Mouse (Mus musculus): Measurements from ENCODE around the gene Uhrf1. TPM values are rescaled to one million over a fixed set of nuclear protein-coding genes. Genes with fewer than 3 reads are reported as not detected.

Uhrf1 gene
- polyA plus RNA-seq (2012; rRNA removed) (105 and 116 TPM in 2 replicates), polyA plus RNA-seq (2014; fragmentation: Nextera tagmentation; extraction: Ambion mirVana) (89.0 and 93.9 TPM in 2 replicates)

DNA sequence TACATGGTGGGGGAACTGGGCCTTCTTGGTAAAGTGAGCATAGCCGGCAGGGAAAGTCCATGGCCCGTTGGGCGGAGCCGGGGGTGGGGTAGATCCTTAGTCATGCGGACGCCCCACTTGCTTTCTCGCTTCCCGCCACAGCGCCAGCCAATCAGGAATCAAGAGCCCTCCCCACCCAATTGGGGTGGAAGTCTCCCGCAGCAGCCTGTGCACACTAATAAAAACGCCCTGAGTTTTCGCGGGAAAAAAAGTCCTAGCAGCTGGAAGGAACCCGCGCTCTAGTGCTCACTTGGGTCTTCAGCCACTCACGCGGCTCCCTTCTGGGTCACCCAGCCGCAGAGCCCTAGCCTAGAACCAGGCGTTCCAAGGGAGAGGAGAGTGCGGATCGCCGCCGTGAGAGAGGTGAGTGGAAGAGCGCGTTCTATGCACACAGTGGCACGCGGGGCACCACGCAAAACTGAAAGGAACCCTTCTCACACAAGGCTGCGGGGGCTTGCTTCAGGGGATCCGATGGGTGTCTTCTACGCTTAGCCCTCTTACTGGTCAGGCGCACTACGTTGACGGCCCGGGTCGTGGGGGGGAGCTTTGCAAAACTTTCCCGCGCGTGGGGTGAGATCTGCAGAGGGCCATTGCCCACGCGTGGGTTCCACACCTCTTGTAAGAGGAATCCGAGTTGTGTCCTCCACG, at the start of gene Uhrf1:
Uhrf1 (plus strand) TSS at position 162 of the 687 bp plus-strand sequence.
- WGBS: 1% methylated on average over 43 of the region's 43 CpGs
- TF ChIP-seq POLR2A (IDR thresholded peaks at IDR 0.05; ENCODE audit: borderline replicate concordance, extremely low read depth, insufficient read depth, insufficient read length): 0 out of 2 replicates have a peak, but pooled peaks have one; percentile 20

DNA sequence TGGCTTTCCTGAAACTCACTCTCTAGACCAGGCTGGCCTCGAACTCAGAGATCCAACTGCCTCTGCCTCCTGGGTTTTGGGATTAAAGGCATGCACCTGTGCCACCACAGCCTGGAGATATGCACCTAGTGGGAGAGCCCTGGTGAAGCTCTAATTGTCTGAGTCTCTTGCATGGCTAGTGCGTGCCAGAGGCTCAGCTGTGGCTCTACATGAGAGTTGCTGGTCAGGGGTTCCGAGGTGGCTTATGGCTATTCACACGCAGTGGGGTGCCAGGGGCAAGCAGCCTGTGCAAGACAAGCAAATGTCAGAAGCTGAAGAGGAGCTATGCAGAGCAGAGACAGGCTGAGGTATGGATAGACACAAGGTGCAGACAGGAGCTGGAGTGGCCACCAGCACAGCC, 48.4 kb upstream of the Uhrf1 start:
- DNase-seq (ENCODE audit: low spot score) (no peak), ATAC-seq (ENCODE audit: low FRiP score, low read depth) (no peak)
- H3K36me3 ChIP-seq (ENCODE audit: control insufficient read depth, insufficient read depth, low read length): peaks cover 15% of the 10 kb centered on the region
- H3K9ac ChIP-seq (ENCODE audit: low read depth, low read length, severe bottlenecking): no peak overlapping the region
- H3K27me3 ChIP-seq (ENCODE audit: control insufficient read depth, insufficient read depth, low read length): no peaks in the 10 kb centered on the region
- H3K9me3 ChIP-seq (ENCODE audit: control insufficient read depth, low read length): no peaks in the 10 kb centered on the region
- no peak overlapping the region for H3K27ac ChIP-seq (replicated peaks; ENCODE audit: low read depth, low read length)
- H3K4me2 ChIP-seq (replicated peaks; ENCODE audit: low read depth, low read length, severe bottlenecking): no peak overlapping the region
- 78% methylated on average over 4 of the region's 4 CpGs for WGBS
- peaks cover 11% of the 10 kb centered on the region; the same call in 1 of the 2 replicates for H3K4me1 ChIP-seq (ENCODE audit: control insufficient read depth, insufficient read depth, low read length)
- TF ChIP-seq POLR2A (IDR thresholded peaks at IDR 0.05; ENCODE audit: borderline replicate concordance, extremely low read depth, insufficient read depth, insufficient read length): no peak
- H3K4me3 ChIP-seq (replicated peaks; ENCODE audit: low read length): no peak overlapping the region

More for the DNA sequence above, at the start of gene Uhrf1:
- peaks cover 24% of the 10 kb centered on the region for H3K36me3 ChIP-seq (ENCODE audit: control insufficient read depth, insufficient read depth, low read length)
- peaks cover 23% of the 10 kb centered on the region for H3K4me1 ChIP-seq (ENCODE audit: control insufficient read depth, insufficient read depth, low read length)
- ATAC-seq (ENCODE audit: low FRiP score, low read depth) (peak; percentile 86), DNase-seq (ENCODE audit: low spot score) (peak; percentile 93)
- peak within 1 kb of the TSS; percentile 85 for H3K27ac ChIP-seq (replicated peaks; ENCODE audit: low read depth, low read length)
- H3K9ac ChIP-seq (ENCODE audit: low read depth, low read length, severe bottlenecking): peak within 1 kb of the TSS; percentile 70
- H3K27me3 ChIP-seq (ENCODE audit: control insufficient read depth, insufficient read depth, low read length): no peaks in the 10 kb centered on the region
- no peaks in the 10 kb centered on the region for H3K9me3 ChIP-seq (ENCODE audit: control insufficient read depth, low read length)
- H3K4me3 ChIP-seq (replicated peaks; ENCODE audit: low read length): peak within 1 kb of the TSS; percentile 74
- H3K4me2 ChIP-seq (replicated peaks; ENCODE audit: low read depth, low read length, severe bottlenecking): peak within 1 kb of the TSS; percentile 99

DNA sequence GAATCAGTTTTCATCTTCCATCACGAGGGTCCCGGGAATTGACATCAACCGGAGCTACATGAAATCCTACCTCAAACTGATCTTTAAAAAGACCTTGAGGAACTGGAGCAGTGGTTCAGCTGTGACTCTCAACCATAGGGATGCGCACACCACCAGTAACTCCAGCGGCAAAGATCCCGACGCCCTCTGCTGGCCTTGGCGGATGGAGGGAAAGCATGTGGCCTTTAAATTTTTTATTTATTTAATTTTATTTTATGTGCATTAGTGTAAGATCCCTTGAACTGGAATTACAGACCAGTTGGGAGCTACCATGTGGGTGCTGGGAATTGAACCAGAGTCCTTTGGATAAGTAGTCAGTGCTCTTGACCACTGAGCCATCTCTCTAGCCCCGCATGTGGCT, 47.7 kb upstream of the Uhrf1 start:
- DNase-seq (ENCODE audit: low spot score): no peak
- 17% methylated on average over 9 of the region's 9 CpGs for WGBS
- peak; percentile 7; the same call in 1 of the 2 replicates for ATAC-seq (ENCODE audit: low FRiP score, low read depth)

DNA sequence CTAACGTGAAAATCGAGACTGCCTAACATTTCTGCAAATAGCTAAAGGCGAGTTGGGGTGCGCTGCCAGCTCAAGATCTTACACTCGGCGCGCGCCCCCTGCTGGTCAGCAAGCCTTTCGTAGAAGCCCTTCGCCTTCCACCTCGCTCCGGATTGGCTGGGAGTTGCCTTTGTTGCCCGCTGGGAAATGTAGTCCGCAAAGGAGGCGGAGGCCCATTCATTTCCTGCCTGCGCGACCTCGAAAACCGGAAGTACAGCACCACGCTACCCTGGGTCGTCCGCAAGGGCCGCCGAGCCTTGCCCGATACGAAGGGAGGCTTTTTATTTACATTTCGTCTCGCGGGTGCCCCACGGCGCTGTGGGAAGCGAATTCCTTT, 47.3 kb upstream of the Uhrf1 start:
- H3K9ac ChIP-seq (ENCODE audit: low read depth, low read length, severe bottlenecking): peak overlapping the region; percentile 12; the same call in 1 of the 2 replicates
- WGBS: 0% methylated on average over 32 of the region's 32 CpGs

More for the DNA sequence above, 47.7 kb upstream of the Uhrf1 start:
- H3K36me3 ChIP-seq (ENCODE audit: control insufficient read depth, insufficient read depth, low read length): peaks cover 22% of the 10 kb centered on the region
- peak overlapping the region; percentile 38 for H3K4me2 ChIP-seq (replicated peaks; ENCODE audit: low read depth, low read length, severe bottlenecking)
- no peak overlapping the region for H3K9ac ChIP-seq (ENCODE audit: low read depth, low read length, severe bottlenecking)
- peaks cover 11% of the 10 kb centered on the region; the same call in 1 of the 2 replicates for H3K4me1 ChIP-seq (ENCODE audit: control insufficient read depth, insufficient read depth, low read length)
- TF ChIP-seq POLR2A (IDR thresholded peaks at IDR 0.05; ENCODE audit: borderline replicate concordance, extremely low read depth, insufficient read depth, insufficient read length): no peak
- no peaks in the 10 kb centered on the region for H3K9me3 ChIP-seq (ENCODE audit: control insufficient read depth, low read length)
- H3K4me3 ChIP-seq (replicated peaks; ENCODE audit: low read length): peak overlapping the region; percentile 13; the same call in 1 of the 2 replicates
- peak overlapping the region; percentile 58 for H3K27ac ChIP-seq (replicated peaks; ENCODE audit: low read depth, low read length)
- H3K27me3 ChIP-seq (ENCODE audit: control insufficient read depth, insufficient read depth, low read length): no peaks in the 10 kb centered on the region

DNA sequence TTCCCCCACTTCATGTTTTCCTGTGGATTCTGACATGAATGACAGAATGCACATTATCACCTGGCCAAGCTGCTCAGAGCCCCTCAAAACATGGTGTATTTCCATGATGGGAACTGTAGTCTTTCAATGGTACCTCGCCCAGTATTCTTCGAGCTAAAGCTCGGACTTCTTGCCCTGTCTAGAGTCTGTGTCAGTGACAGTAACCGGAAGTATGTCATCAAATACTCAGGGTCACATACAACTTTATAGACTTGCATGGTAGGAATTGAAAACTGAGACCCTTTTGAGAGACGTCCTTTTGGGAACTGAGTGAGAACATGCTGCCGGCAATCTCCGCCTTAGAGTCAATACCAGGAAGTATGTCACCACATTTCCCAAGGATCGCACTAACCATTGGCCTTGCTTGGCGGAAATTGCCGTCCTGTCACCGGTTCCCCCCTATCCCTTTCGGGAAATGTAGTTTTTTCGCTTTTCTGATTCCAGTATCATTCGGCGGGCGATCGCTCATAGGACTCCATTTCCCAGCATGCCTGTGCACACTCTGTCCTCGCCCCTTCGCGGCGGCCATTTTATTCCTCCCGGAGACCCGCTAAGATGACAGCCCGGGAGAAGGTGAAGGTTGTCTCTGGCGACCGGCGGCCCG, 46.8 kb upstream of the Uhrf1 start, which contains the start of gene Fem1a:
Fem1a (plus strand) TSS at position 572 of the 643 bp plus-strand sequence.
- Histone ChIP-seq H3K27me3 (ENCODE audit: control insufficient read depth, insufficient read depth, low read length) (no peaks in the 10 kb centered on the region), H3K27ac (replicated peaks; ENCODE audit: low read depth, low read length) (peak within 1 kb of the TSS; percentile 82), H3K4me2 (replicated peaks; ENCODE audit: low read depth, low read length, severe bottlenecking) (peak within 1 kb of the TSS; percentile 81), H3K9ac (ENCODE audit: low read depth, low read length, severe bottlenecking) (peak within 1 kb of the TSS; percentile 55), H3K36me3 (ENCODE audit: control insufficient read depth, insufficient read depth, low read length) (peaks cover 31% of the 10 kb centered on the region), H3K4me3 (replicated peaks; ENCODE audit: low read length) (peak within 1 kb of the TSS; percentile 65), H3K4me1 (ENCODE audit: control insufficient read depth, insufficient read depth, low read length) (peaks cover 11% of the 10 kb centered on the region; the same call in 1 of the 2 replicates), H3K9me3 (ENCODE audit: control insufficient read depth, low read length) (no peaks in the 10 kb centered on the region)
- peak; percentile 99 for DNase-seq (ENCODE audit: low spot score)
- TF ChIP-seq POLR2A (IDR thresholded peaks at IDR 0.05; ENCODE audit: borderline replicate concordance, extremely low read depth, insufficient read depth, insufficient read length): no peak
- ATAC-seq (ENCODE audit: low FRiP score, low read depth): peak; percentile 92
- under 1% methylated on average over 28 of the region's 28 CpGs for WGBS

More for the DNA sequence above, 47.3 kb upstream of the Uhrf1 start:
- Histone ChIP-seq H3K4me1 (ENCODE audit: control insufficient read depth, insufficient read depth, low read length) (peaks cover 11% of the 10 kb centered on the region; the same call in 1 of the 2 replicates), H3K36me3 (ENCODE audit: control insufficient read depth, insufficient read depth, low read length) (peaks cover 27% of the 10 kb centered on the region), H3K9me3 (ENCODE audit: control insufficient read depth, low read length) (no peaks in the 10 kb centered on the region), H3K4me3 (replicated peaks; ENCODE audit: low read length) (peak overlapping the region; percentile 65), H3K27ac (replicated peaks; ENCODE audit: low read depth, low read length) (peak overlapping the region; percentile 82), H3K4me2 (replicated peaks; ENCODE audit: low read depth, low read length, severe bottlenecking) (peak overlapping the region; percentile 58), H3K27me3 (ENCODE audit: control insufficient read depth, insufficient read depth, low read length) (no peaks in the 10 kb centered on the region)
- DNase-seq (ENCODE audit: low spot score) (peak; percentile 98), ATAC-seq (ENCODE audit: low FRiP score, low read depth) (peak; percentile 94)
- TF ChIP-seq POLR2A (IDR thresholded peaks at IDR 0.05; ENCODE audit: borderline replicate concordance, extremely low read depth, insufficient read depth, insufficient read length): no peak

All from limb, embryonic 14.5 days (tissue).